Mouse (Mus musculus): Measurements from ENCODE around the gene Edc4.

- TF ChIP-seq CTCF (IDR thresholded peaks at IDR 0.05; ENCODE audit: borderline replicate concordance, insufficient read depth, low read depth, low read length) (no peak), POLR2A (IDR thresholded peaks at IDR 0.05; ENCODE audit: borderline replicate concordance, insufficient read depth, low read length) (no peak)
Observed at GRCm38 (mm10) chr8:105942026-105942425, 61.3 kb downstream of the Edc4 start.
